Mouse (Mus musculus) stomach, embryonic 14.5 days (tissue): ENCODE data around the gene Orai2. TPM values are rescaled to one million over a fixed set of nuclear protein-coding genes. Genes with fewer than 3 reads are reported as not detected.
"Not testable (repeated sequence)": the region's sequence is repeated elsewhere in the genome, so short reads cannot be mapped to it uniquely, and the experiment has no call there.

Experiments used
- ATAC-seq: fragments of 200-750 bp; cut with Nextera tagmentation; 2 replicates; pipeline ENCODE4 v1.8.0; 2017; ENCODE audit warnings: low read depth, moderate TSS enrichment; ENCODE audit not compliant: insufficient number of reproducible peaks, insufficient read depth, low FRiP score
- H3K27ac ChIP-seq: fragments of 300-500 bp; sonication (generic); 2 replicates; pipeline ENCODE4 v1.5.1; 2014; ENCODE audit warnings: mild to moderate bottlenecking, low read length, moderate library complexity, mixed read lengths
- H3K27me3 ChIP-seq: fragments of 300-500 bp; sonication (generic); 2 replicates; pipeline ENCODE4 v1.6.1; 2014; ENCODE audit warnings: low read length, control low read depth, mixed read lengths; ENCODE audit not compliant: control insufficient read depth, insufficient read depth
- H3K36me3 ChIP-seq: fragments of 300-500 bp; sonication (generic); 2 replicates; pipeline ENCODE4 v1.6.1; 2014; ENCODE audit warnings: mild to moderate bottlenecking, control low read depth, low read length, moderate library complexity, mixed read lengths; ENCODE audit not compliant: control insufficient read depth, insufficient read depth
- H3K4me1 ChIP-seq: fragments of 300-500 bp; sonication (generic); 2 replicates; pipeline ENCODE4 v1.6.1; 2014; ENCODE audit warnings: low read length, control low read depth, mixed read lengths; ENCODE audit not compliant: control insufficient read depth, insufficient read depth
- H3K4me2 ChIP-seq: fragments of 300-500 bp; sonication (generic); replicated peaks from 2 replicates; pipeline ENCODE4 v1.6.1; 2014; ENCODE audit warnings: low read depth, low read length, control low read depth
- H3K4me3 ChIP-seq: fragments of 300-500 bp; sonication (generic); 2 replicates; pipeline ENCODE4 v1.5.1; 2014; ENCODE audit warnings: low read depth, low read length, control low read depth
- H3K9ac ChIP-seq: fragments of 300-500 bp; sonication (generic); replicated peaks from 2 replicates; pipeline ENCODE4 v1.6.1; 2014; ENCODE audit warnings: low read depth, mild to moderate bottlenecking, control low read depth, low read length, moderate library complexity, mixed read lengths
- H3K9me3 ChIP-seq: fragments of 300-500 bp; sonication (generic); 2 replicates; pipeline ENCODE4 v1.6.1; 2016; ENCODE audit warnings: low read depth, low read length, control low read depth; ENCODE audit not compliant: control insufficient read depth
- WGBS: fragments of 180-500 bp; shearing (Covaris S2); extraction: QIAGEN DNeasy Blood & Tissue Kit; methylation state at CpG from one replicate; pipeline ENCODE4 v1.1.7; 2014; 5-methylcytosine and 5-hydroxymethylcytosine counted together
- polyA plus RNA-seq: library from polyadenylated mRNA; unstranded; fragments of >200 nt; fragmentation: Nextera tagmentation; extraction: Ambion mirVana; gene quantifications from 2 replicates; pipeline ENCODE4 v1.2.1, GENCODE M21; 2014

Orai2 gene
- polyA plus RNA-seq, 1 experiment from 2014 or later: 7.8 TPM

- H3K36me3 ChIP-seq: peaks cover 32% of the 10 kb centered on the region
- no peaks in the 10 kb centered on the region for H3K27me3 ChIP-seq
- no peak overlapping the region for H3K9ac ChIP-seq
- no peak overlapping the region for H3K27ac ChIP-seq
- H3K9me3 ChIP-seq: no peaks in the 10 kb centered on the region
- no peak overlapping the region for H3K4me2 ChIP-seq
- peaks cover 12% of the 10 kb centered on the region for H3K4me1 ChIP-seq
- WGBS: 76% methylated on average over 13 of the region's 13 CpGs
- no peak overlapping the region for H3K4me3 ChIP-seq
- ATAC-seq: no peak
Measured at GRCm38 (mm10) chr5:136137658-136138274, 32.7 kb downstream of the Orai2 start.

- no peaks in the 10 kb centered on the region for H3K9me3 ChIP-seq
- WGBS: 8% methylated on average over 20 of the region's 20 CpGs
- peak overlapping the region; percentile 82 for H3K4me3 ChIP-seq
- H3K9ac ChIP-seq: peak overlapping the region; percentile 67
- H3K36me3 ChIP-seq: peaks cover 32% of the 10 kb centered on the region
- no peaks in the 10 kb centered on the region for H3K27me3 ChIP-seq
- peak; percentile 1; the same call in 1 of the 2 replicates for ATAC-seq
- H3K4me1 ChIP-seq: peaks cover 12% of the 10 kb centered on the region
- H3K4me2 ChIP-seq: peak overlapping the region; percentile 59
- H3K27ac ChIP-seq: peak overlapping the region; percentile 72
Measured at GRCm38 (mm10) chr5:136136292-136136990, 34.1 kb downstream of the Orai2 start.

GRCm38 (mm10) chr5:136135571-136136291 is 34.8 kb downstream of the Orai2 start, which contains the start of the genes Lrwd1 and Alkbh4:
Lrwd1 (minus strand) TSS chr5:136136074.
Alkbh4 (plus strand) TSS chr5:136136146.
- peak within 1 kb of the TSS; percentile 67 for H3K9ac ChIP-seq
- no peaks in the 10 kb centered on the region for H3K9me3 ChIP-seq
- no peaks in the 10 kb centered on the region for H3K27me3 ChIP-seq
- peak within 1 kb of the TSS; percentile 82 for H3K4me3 ChIP-seq
- WGBS: under 1% methylated on average over 60 of the region's 60 CpGs
- peak within 1 kb of the TSS; percentile 64 for H3K4me2 ChIP-seq
- H3K27ac ChIP-seq: peak within 1 kb of the TSS; percentile 72
- peaks cover 32% of the 10 kb centered on the region for H3K36me3 ChIP-seq
- H3K4me1 ChIP-seq: peaks cover 12% of the 10 kb centered on the region
- peak; percentile 91 for ATAC-seq

- Histone ChIP-seq H3K36me3 (peaks cover 47% of the 10 kb centered on the region), H3K4me2 (no peak overlapping the region), H3K4me1 (peaks cover 9% of the 10 kb centered on the region), H3K27ac (peak overlapping the region; percentile 68), H3K4me3 (no peak overlapping the region), H3K9ac (no peak overlapping the region), H3K9me3 (no peaks in the 10 kb centered on the region), H3K27me3 (no peaks in the 10 kb centered on the region)
- WGBS: 84% methylated on average over 10 of the region's 10 CpGs
- peak; percentile 80 for ATAC-seq
Measured at GRCm38 (mm10) chr5:136122165-136122564, 48.3 kb downstream of the Orai2 start.

- peak; percentile 35; the same call in 1 of the 2 replicates for ATAC-seq
- under 1% methylated on average over 22 of the region's 22 CpGs for WGBS
Measured at GRCm38 (mm10) chr5:136116784-136117112, 53.8 kb downstream of the Orai2 start.

GRCm38 (mm10) chr5:136115891-136116783 is 54.4 kb downstream of the Orai2 start, which contains the start of gene Polr2j:
Polr2j (plus strand) TSS chr5:136116631.
- peak within 1 kb of the TSS; percentile 91 for H3K4me2 ChIP-seq
- ATAC-seq: peak; percentile 94
- peak within 1 kb of the TSS; percentile 94 for H3K4me3 ChIP-seq
- H3K27ac ChIP-seq: peak within 1 kb of the TSS; percentile 61; the same call in 1 of the 2 replicates
- 3% methylated on average over 42 of the region's 42 CpGs for WGBS
- no peaks in the 10 kb centered on the region for H3K27me3 ChIP-seq
- peaks cover 16% of the 10 kb centered on the region for H3K36me3 ChIP-seq
- H3K4me1 ChIP-seq: peaks cover 15% of the 10 kb centered on the region
- no peaks in the 10 kb centered on the region for H3K9me3 ChIP-seq
- H3K9ac ChIP-seq: peak within 1 kb of the TSS; percentile 89

More at GRCm38 (mm10) chr5:136116784-136117112, 53.8 kb downstream of the Orai2 start:
- Histone ChIP-seq H3K9ac (peak overlapping the region; percentile 89), H3K27ac (peak overlapping the region; percentile 61; the same call in 1 of the 2 replicates), H3K9me3 (no peaks in the 10 kb centered on the region), H3K4me1 (peaks cover 15% of the 10 kb centered on the region), H3K36me3 (peaks cover 18% of the 10 kb centered on the region), H3K27me3 (no peaks in the 10 kb centered on the region), H3K4me3 (peak overlapping the region; percentile 94), H3K4me2 (peak overlapping the region; percentile 91)

DNA sequence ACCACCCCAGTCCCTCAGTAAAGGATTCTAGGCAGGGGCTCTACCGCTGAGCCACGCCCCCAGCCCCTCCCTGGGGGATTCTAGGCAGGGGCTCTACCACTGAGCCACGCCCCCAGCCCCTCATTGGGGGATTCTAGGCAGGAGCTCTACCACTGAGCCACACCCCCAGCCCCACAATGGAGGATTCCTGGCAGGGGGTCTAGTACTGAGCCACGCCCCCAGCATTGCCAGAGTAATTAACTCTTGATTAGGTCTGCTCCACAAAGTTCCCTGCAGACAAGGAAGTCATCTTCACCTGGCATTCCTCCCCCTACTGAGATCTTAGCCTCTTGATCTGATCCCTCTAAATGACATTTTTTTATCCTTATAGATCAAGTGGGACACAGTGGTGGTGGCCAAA is 57.0 kb downstream of the Orai2 start:
- not testable (repeated sequence) for H3K27me3 ChIP-seq, H3K4me3 ChIP-seq, H3K9ac ChIP-seq, ATAC-seq, H3K36me3 ChIP-seq, H3K4me2 ChIP-seq, H3K9me3 ChIP-seq, H3K27ac ChIP-seq
- WGBS: 36% methylated on average over 4 of the region's 4 CpGs
- H3K4me1 ChIP-seq: peaks cover 15% of the 10 kb centered on the region
